Mouse (Mus musculus) bone marrow, adult 2 months (tissue): ENCODE measurements around the gene Gm45713.

ENCODE experiments used
- CTCF ChIP-seq: fragments of 200-500 bp; IDR thresholded peaks from 2 replicates; pipeline ENCODE4 v1.5.1; 2011; ENCODE audit warnings: low read length, control low read depth; ENCODE audit not compliant: control insufficient read depth, insufficient read depth
- POLR2A ChIP-seq: fragments of 200-500 bp; IDR thresholded peaks from 2 replicates; pipeline ENCODE4 v1.6.1; 2011; ENCODE audit warnings: low read depth, mild to moderate bottlenecking, control low read depth, low read length, borderline replicate concordance; ENCODE audit not compliant: control insufficient read depth

- TF ChIP-seq CTCF (no peak), POLR2A (no peak)
Measured at GRCm38 (mm10) chr7:45088597-45088996, 47.4 kb downstream of the Gm45713 start.
